Mouse (Mus musculus) heart, embryonic 14.5 days (tissue): ENCODE data around the gene Myog. TPM values are rescaled to one million over a fixed set of nuclear protein-coding genes. Genes with fewer than 3 reads are reported as not detected.
A peak's percentile ranks its signal among the peaks of the same experiment; 100 is the strongest.
"Not testable (repeated sequence)": the region's sequence is repeated elsewhere in the genome, so short reads cannot be mapped to it uniquely, and the experiment has no call there.

Source experiments
- ATAC-seq: fragments of 200-750 bp; cut with Nextera tagmentation; 2 replicates; pipeline ENCODE4 v1.8.0; 2017; ENCODE audit warnings: low read depth, moderate TSS enrichment; ENCODE audit not compliant: insufficient number of reproducible peaks, insufficient read depth, low FRiP score
- H3K27ac ChIP-seq, 2 experiments: fragments of 200-500 bp in 1 of 2; fragments of 300-500 bp in 1 of 2; sonication (generic) in 1 of 2; replicated peaks in 1 of 2; 2 replicates each; pipeline ENCODE4 v1.5.1; 2012 to 2014; ENCODE audit warnings: low read depth in 2 of 2, low read length in 2 of 2, control low read depth in 1 of 2, mild to moderate bottlenecking in 1 of 2, mixed read lengths in 1 of 2; ENCODE audit not compliant: control insufficient read depth in 1 of 2, insufficient read depth in 1 of 2
- H3K27me3 ChIP-seq: fragments of 300-500 bp; sonication (generic); 2 replicates; pipeline ENCODE4 v1.6.1; 2014; ENCODE audit warnings: mild to moderate bottlenecking, low read length, control low read depth; ENCODE audit not compliant: control insufficient read depth, insufficient read depth
- H3K36me3 ChIP-seq: fragments of 300-500 bp; sonication (generic); 2 replicates; pipeline ENCODE4 v1.6.1; 2014; ENCODE audit warnings: mild to moderate bottlenecking, control low read depth, low read length, mixed read lengths; ENCODE audit not compliant: control insufficient read depth, insufficient read depth
- H3K4me1 ChIP-seq, 2 experiments: fragments of 200-500 bp in 1 of 2; fragments of 300-500 bp in 1 of 2; sonication (generic) in 1 of 2; 2 replicates each; pipeline ENCODE4 v1.6.1; 2012 to 2014; ENCODE audit warnings: low read length in 2 of 2, control low read depth in 1 of 2, mixed read lengths in 1 of 2; ENCODE audit not compliant: control insufficient read depth in 2 of 2, insufficient read depth in 2 of 2
- H3K4me2 ChIP-seq: fragments of 300-500 bp; sonication (generic); 2 replicates; pipeline ENCODE4 v1.6.1; 2014; ENCODE audit warnings: mild to moderate bottlenecking, low read length
- H3K4me3 ChIP-seq, 2 experiments: fragments of 200-500 bp in 1 of 2; fragments of 300-500 bp in 1 of 2; sonication (generic) in 1 of 2; 2 replicates each; pipeline ENCODE4 v1.5.1; 2012 to 2014; ENCODE audit warnings: low read length in 2 of 2, mild to moderate bottlenecking in 2 of 2, control low read depth in 1 of 2, low read depth in 1 of 2, moderate library complexity in 1 of 2; ENCODE audit not compliant: control insufficient read depth in 1 of 2, insufficient read depth in 1 of 2
- H3K9ac ChIP-seq: fragments of 300-500 bp; sonication (generic); 2 replicates; pipeline ENCODE4 v1.6.1; 2014; ENCODE audit warnings: mild to moderate bottlenecking, low read length
- H3K9me3 ChIP-seq: fragments of 300-500 bp; sonication (generic); 2 replicates; pipeline ENCODE4 v1.6.1; 2016; ENCODE audit warnings: low read length, control low read depth; ENCODE audit not compliant: control insufficient read depth
- WGBS: fragments of 180-500 bp; shearing (Covaris S2); extraction: QIAGEN DNeasy Blood & Tissue Kit; methylation state at CpG from one replicate; pipeline ENCODE4 v1.1.7; 2014; 5-methylcytosine and 5-hydroxymethylcytosine counted together
- polyA plus RNA-seq: library from polyadenylated mRNA; unstranded; fragments of >200 nt; fragmentation: Nextera tagmentation; extraction: Ambion mirVana; gene quantifications from 2 replicates; pipeline ENCODE4 v1.2.1, GENCODE M21; 2014

Myog gene
- polyA plus RNA-seq, 1 experiment from 2014 or later, result 0.70 TPM

DNA sequence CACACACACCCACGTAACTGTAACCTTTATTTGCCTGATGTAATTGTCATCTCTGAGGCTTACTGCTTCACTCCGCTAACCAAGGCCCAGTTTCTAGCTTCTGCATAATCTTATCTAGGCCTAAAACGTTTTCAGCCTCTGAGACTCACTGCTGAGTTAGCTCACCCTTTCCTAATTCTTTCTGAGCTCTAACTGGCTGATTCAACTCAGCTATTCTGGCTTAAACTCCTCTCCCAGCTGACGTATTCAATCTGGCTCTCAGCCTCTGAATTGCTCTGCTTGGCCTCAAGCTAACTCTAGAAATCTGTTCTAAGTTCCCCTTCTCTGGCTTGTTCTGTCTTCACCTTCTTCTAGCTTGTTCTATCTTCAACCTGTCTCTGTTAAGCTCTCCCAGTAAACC, 43.2 kb upstream of the Myog start:
- 36% methylated on average over 4 of the region's 4 CpGs for WGBS
- Histone ChIP-seq H3K9ac (no peak overlapping the region), H3K4me1 (peaks cover 14 to 21% of the 10 kb centered on the region in 2 experiments), H3K36me3 (no peaks in the 10 kb centered on the region), H3K4me2 (no peak overlapping the region), H3K27me3 (no peaks in the 10 kb centered on the region), H3K27ac (peak overlapping the region in 1 of 2 experiments; percentile 19; a peak in 1 of 4 replicates), H3K4me3 (no peak overlapping the region), H3K9me3 (no peaks in the 10 kb centered on the region)
- ATAC-seq, result no peak

- 33% methylated on average over 1 of the region's 1 CpGs for WGBS
These were observed 40.1 kb upstream of the Myog start for GRCm38 (mm10) chr1:134249681-134250080.

DNA sequence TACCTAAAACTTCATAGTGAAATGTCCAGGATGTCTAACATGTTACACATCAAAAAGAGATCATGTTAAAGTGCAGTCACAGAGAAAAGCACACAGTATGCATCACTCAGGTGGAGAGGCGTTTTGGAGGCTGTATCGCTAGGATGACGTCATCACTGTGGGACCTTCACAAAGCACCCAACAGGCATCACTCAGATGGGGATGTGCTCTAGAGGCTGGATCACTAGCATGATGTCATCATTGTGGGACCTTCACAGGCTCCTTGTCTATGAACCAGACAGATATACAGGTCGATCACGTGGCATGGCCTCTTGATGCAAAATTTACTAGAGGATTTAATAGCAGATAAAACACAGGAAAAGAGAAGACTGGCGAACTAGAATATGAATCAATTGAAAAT, 25.4 kb upstream of the Myog start:
- Histone ChIP-seq H3K27me3 (no peaks in the 10 kb centered on the region), H3K4me3 (no peak overlapping the region), H3K9me3 (peaks cover 4% of the 10 kb centered on the region; the same call in 1 of the 2 replicates), H3K9ac (no peak overlapping the region), H3K27ac (no peak overlapping the region), H3K36me3 (no peaks in the 10 kb centered on the region), H3K4me2 (no peak overlapping the region), H3K4me1 (no peaks in the 10 kb centered on the region)
- WGBS, result 80% methylated on average over 6 of the region's 6 CpGs
- ATAC-seq, result no peak

More at GRCm38 (mm10) chr1:134249681-134250080, 40.1 kb upstream of the Myog start:
- H3K27ac ChIP-seq, H3K4me3 ChIP-seq, H3K36me3 ChIP-seq, H3K4me1 ChIP-seq, ATAC-seq, H3K9ac ChIP-seq, H3K4me2 ChIP-seq, H3K9me3 ChIP-seq, H3K27me3 ChIP-seq: not testable (repeated sequence)

DNA sequence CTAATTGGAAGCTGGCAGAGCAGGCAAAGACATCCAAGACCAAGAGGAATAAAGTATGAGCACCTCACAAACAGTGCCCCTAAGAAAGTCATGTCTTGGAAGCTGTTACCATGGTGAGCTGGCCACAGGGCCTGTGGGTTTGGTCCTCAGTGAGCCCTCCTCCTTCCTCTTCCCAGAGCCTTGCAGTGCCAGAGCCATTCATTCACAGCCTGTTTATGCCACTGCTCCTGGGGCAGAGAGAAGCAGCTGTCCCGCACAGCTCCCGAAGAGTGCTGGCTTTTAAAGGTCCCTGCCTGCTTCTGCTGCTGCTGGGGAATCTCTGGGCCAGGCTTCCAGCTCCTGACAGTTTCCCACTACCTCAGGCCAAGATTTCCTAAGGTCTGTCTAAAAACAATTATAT, 24.0 kb upstream of the Myog start:
- H3K27ac ChIP-seq, result no peak overlapping the region
- no peak overlapping the region for H3K9ac ChIP-seq
- 56% methylated on average over 2 of the region's 2 CpGs for WGBS
- peaks cover 3% of the 10 kb centered on the region; the same call in 1 of the 2 replicates for H3K9me3 ChIP-seq
- H3K27me3 ChIP-seq, result no peaks in the 10 kb centered on the region
- no peak for ATAC-seq
- H3K4me3 ChIP-seq, result no peak overlapping the region
- H3K4me1 ChIP-seq, result no peaks in the 10 kb centered on the region
- no peak overlapping the region for H3K4me2 ChIP-seq
- H3K36me3 ChIP-seq, result no peaks in the 10 kb centered on the region

DNA sequence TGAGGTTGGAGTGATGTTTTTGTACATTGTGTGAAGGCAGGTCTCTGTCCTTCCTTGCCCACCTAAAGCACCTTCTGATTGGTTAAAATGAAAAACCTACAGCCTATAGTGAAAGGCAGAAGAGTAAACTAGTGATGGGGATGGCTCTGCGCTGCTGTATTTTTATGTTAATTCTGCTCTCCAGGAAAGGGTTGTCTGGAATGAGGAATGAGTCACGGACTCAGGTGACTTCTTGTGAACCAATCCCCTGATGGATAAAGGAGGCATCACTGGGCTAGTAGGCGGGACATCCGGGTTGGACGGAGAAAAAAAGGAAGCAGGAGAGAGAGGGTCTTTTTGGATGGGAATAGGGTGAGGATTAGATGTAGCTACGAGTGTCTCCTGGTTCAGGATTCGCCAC, 19.8 kb upstream of the Myog start:
- Histone ChIP-seq H3K27ac (no peak overlapping the region), H3K36me3 (no peaks in the 10 kb centered on the region), H3K9me3 (no peaks in the 10 kb centered on the region), H3K9ac (no peak overlapping the region), H3K4me2 (no peak overlapping the region), H3K27me3 (no peaks in the 10 kb centered on the region), H3K4me3 (no peak overlapping the region), H3K4me1 (no peaks in the 10 kb centered on the region)
- WGBS, result 76% methylated on average over 7 of the region's 7 CpGs
- ATAC-seq, result no peak

- H3K27me3 ChIP-seq, result no peaks in the 10 kb centered on the region
- H3K36me3 ChIP-seq, result no peaks in the 10 kb centered on the region
- no peak overlapping the region for H3K4me3 ChIP-seq
- no peak overlapping the region for H3K4me2 ChIP-seq
- no peak overlapping the region for H3K9ac ChIP-seq
- no peaks in the 10 kb centered on the region for H3K9me3 ChIP-seq
- no peak overlapping the region for H3K27ac ChIP-seq
- 62% methylated on average over 5 of the region's 5 CpGs for WGBS
- ATAC-seq, result no peak
- peaks cover 12 to 17% of the 10 kb centered on the region in 2 experiments for H3K4me1 ChIP-seq
These were observed 17.0 kb upstream of the Myog start for GRCm38 (mm10) chr1:134272754-134273250.

DNA sequence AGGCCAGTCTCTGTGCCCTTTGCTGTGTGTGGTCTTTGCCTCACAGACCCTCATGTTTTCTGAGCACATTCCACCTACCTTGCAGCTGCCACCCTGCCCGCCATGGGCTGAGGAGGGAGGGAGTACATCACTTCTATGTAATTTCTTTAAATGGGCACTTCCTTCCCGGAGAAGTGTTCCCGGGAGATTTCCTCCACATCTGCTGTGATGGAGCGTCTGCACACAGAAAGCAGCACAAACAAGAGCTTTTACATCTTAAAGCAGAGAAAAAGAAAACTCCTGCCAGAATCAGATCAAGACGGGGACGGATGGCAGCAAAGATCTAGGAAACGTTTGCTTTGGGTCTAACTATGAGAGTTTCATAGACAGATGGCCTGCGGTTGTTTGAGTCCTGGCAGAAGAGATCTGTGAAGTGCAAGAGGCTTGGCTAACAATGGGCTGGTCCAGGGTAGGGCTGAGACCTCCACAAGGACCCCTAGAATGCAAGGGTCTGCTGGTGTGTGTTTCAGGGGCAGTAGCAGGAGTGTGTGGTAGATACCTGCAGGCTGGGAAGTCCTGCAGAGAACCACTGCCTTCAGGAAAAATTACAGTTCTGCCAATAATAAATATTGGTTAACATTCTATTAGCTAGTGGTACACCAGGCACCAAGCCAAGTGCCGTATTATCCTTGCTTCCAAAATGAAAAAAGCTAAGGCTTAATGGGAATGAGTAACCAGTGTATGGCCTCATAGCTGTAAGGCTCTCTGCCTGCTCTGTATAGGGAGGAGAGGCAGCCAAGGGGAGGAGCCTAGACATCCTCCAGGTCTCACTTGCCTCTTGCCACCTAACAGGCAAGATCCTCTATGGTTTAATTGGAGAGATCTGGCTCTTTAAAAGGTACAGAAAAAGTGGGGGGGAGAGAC, 16.0 kb upstream of the Myog start:
- Histone ChIP-seq H3K27ac (no peak overlapping the region), H3K4me1 (peaks cover 12 to 17% of the 10 kb centered on the region in 2 experiments), H3K4me2 (no peak overlapping the region), H3K9me3 (no peaks in the 10 kb centered on the region), H3K4me3 (no peak overlapping the region), H3K36me3 (no peaks in the 10 kb centered on the region), H3K9ac (no peak overlapping the region), H3K27me3 (no peaks in the 10 kb centered on the region)
- no peak for ATAC-seq
- WGBS, result 58% methylated on average over 9 of the region's 9 CpGs
